Mouse (Mus musculus): ENCODE measurements around the gene Hectd4. TPM values are rescaled to one million over a fixed set of nuclear protein-coding genes. Genes with fewer than 3 reads are reported as not detected.

Gene Hectd4
- total and polyA plus RNA-seq, 3 experiments = 2.1 to 7.8 (median 6.0) TPM

DNA sequence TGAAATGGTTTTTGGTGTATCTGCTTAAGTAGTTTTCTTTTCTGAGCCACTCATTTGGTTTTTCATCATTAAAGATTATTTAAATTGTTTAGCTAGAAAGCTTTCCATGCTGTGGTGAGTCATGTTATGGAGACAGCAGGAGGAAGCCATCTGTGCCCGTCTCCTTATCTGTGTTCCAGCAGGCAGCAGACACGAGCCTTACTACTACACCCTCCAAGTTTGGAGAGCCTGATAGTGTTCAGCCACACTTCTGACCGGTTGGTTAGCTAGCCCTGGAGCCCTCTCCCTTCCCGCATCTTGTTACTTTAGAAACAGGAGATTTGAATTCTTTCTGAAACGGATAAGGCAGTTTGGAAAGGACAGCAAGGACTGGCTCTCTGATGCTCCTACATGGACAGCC lies 16.2 kb downstream of the Hectd4 start:
- H3K4me3 ChIP-seq (replicated peaks in 1 of 3; ENCODE audit: low read depth in 2 of 3, low read length in 2 of 3, poor library complexity in 1 of 3) = no peak overlapping the region
- H3K79me2 ChIP-seq (replicated peaks; ENCODE audit: control insufficient read depth, extremely low read depth, insufficient read depth, poor library complexity, severe bottlenecking) = peaks cover 2% of the 10 kb centered on the region; the same call in 1 of the 2 replicates
- H3K9ac ChIP-seq (ENCODE audit: insufficient read depth, low read depth) = no peak overlapping the region
- in situ Hi-C loops (cut with MboI; ENCODE audit: low pct_ligation_motif_present, low pct_unique_long_range_greater_than_20kb, low sequenced_read_pairs) (no loop called here), dilution Hi-C loops (cut with MboI; ENCODE audit: extremely low pct_ligation_motif_present, extremely low pct_unique_long_range_greater_than_20kb, low sequenced_read_pairs) (no loop called here)
- H3K4me1 ChIP-seq (ENCODE audit: control insufficient read depth in 1 of 2, insufficient read depth in 2 of 2) = peaks cover 0 to 5% of the 10 kb centered on the region in 2 experiments; a peak in 1 of 4 replicates
- no peak for DNase-seq (ENCODE audit: extremely low read depth)
- no peak overlapping the region for H3K4me2 ChIP-seq (ENCODE audit: insufficient read depth, low read depth, poor library complexity, severe bottlenecking)
- no peaks in the 10 kb centered on the region for H3K27me3 ChIP-seq (replicated peaks)
- peaks cover 0 to 7% of the 10 kb centered on the region in 2 experiments for H3K36me3 ChIP-seq (replicated peaks in 1 of 2; ENCODE audit: control insufficient read depth in 1 of 2, insufficient read depth in 1 of 2, low read length in 1 of 2)
- no peak overlapping the region for H3K27ac ChIP-seq (ENCODE audit: insufficient read depth, low read depth)
- no peak for TF ChIP-seq PAX5 (IDR thresholded peaks at IDR 0.05; ENCODE audit: low read length)
- no peak for TF ChIP-seq MEF2A (IDR thresholded peaks at IDR 0.05; ENCODE audit: borderline replicate concordance, low read depth, low read length)
- no peak for TF ChIP-seq EP300 (IDR thresholded peaks at IDR 0.05; ENCODE audit: low read length)
- no peak for TF ChIP-seq TCF12 (IDR thresholded peaks at IDR 0.05; ENCODE audit: low read depth, low read length)
- no peak for TF ChIP-seq SIN3A (IDR thresholded peaks at IDR 0.05; ENCODE audit: low read length)
- TF ChIP-seq POLR2A (IDR thresholded peaks at IDR 0.05; ENCODE audit: low read depth, low read length) = no peak
- TF ChIP-seq ZKSCAN1 (IDR thresholded peaks at IDR 0.05; ENCODE audit: borderline replicate concordance, low read depth, low read length) = no peak
- no peak for TF ChIP-seq JUN (IDR thresholded peaks at IDR 0.05; ENCODE audit: insufficient read depth, low read depth, low read length)
- TF ChIP-seq MXI1 (IDR thresholded peaks at IDR 0.05; ENCODE audit: low read depth, low read length) = no peak
- TF ChIP-seq TBP (conservative IDR thresholded peaks at IDR 0.05; ENCODE audit: low read depth, low read length) = no peak
- no peaks in the 10 kb centered on the region for H3K9me3 ChIP-seq (replicated peaks; ENCODE audit: low read length)

DNA sequence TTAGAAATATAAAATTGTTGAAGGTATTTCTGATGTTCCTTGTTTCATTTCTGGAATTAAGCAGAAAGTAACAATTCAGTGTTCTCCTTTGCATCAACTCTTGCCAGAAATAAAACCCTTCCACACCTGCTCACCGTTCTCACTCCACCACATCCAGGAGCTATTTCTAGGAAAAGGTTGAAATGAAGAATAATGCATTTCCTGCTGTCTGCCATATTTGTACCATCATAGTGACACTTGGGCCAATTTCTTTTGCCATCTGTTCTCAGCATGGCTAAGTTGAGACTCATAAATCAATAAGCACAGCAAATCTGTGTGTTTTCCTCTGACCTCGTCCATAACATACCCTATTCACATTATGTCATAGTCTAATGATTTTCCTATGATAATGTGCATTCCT lies 18.2 kb downstream of the Hectd4 start:
- Histone ChIP-seq H3K27me3 (replicated peaks) (no peaks in the 10 kb centered on the region), H3K4me3 (replicated peaks in 1 of 3; ENCODE audit: low read depth in 2 of 3, low read length in 2 of 3, poor library complexity in 1 of 3) (no peak overlapping the region), H3K36me3 (replicated peaks in 1 of 2; ENCODE audit: control insufficient read depth in 1 of 2, insufficient read depth in 1 of 2, low read length in 1 of 2) (peaks cover 0 to 5% of the 10 kb centered on the region in 2 experiments), H3K27ac (ENCODE audit: insufficient read depth, low read depth) (no peak overlapping the region), H3K4me2 (ENCODE audit: insufficient read depth, low read depth, poor library complexity, severe bottlenecking) (no peak overlapping the region), H3K9me3 (replicated peaks; ENCODE audit: low read length) (no peaks in the 10 kb centered on the region), H3K4me1 (ENCODE audit: control insufficient read depth in 1 of 2, insufficient read depth in 2 of 2) (peaks cover 0 to 5% of the 10 kb centered on the region in 2 experiments; a peak in 1 of 4 replicates), H3K79me2 (replicated peaks; ENCODE audit: control insufficient read depth, extremely low read depth, insufficient read depth, poor library complexity, severe bottlenecking) (peaks cover 2% of the 10 kb centered on the region; the same call in 1 of the 2 replicates), H3K9ac (ENCODE audit: insufficient read depth, low read depth) (no peak overlapping the region)
- in situ Hi-C loops (cut with MboI; ENCODE audit: low pct_ligation_motif_present, low pct_unique_long_range_greater_than_20kb, low sequenced_read_pairs) (no loop called here), dilution Hi-C loops (cut with MboI; ENCODE audit: extremely low pct_ligation_motif_present, extremely low pct_unique_long_range_greater_than_20kb, low sequenced_read_pairs) (no loop called here)
- no peak for TF ChIP-seq JUND (conservative IDR thresholded peaks at IDR 0.05; ENCODE audit: low read depth, low read length)
- no peak for TF ChIP-seq HCFC1 (IDR thresholded peaks at IDR 0.05; ENCODE audit: low read depth, low read length)
- no peak for TF ChIP-seq NELFE (IDR thresholded peaks at IDR 0.05; ENCODE audit: low read depth, low read length)
- TF ChIP-seq BHLHE40 (IDR thresholded peaks at IDR 0.05; ENCODE audit: low read depth, low read length) = no peak
- TF ChIP-seq ELF1 (IDR thresholded peaks at IDR 0.05; ENCODE audit: low read depth, low read length) = no peak
- TF ChIP-seq MAFK (IDR thresholded peaks at IDR 0.05; ENCODE audit: insufficient replicate concordance, low read length) = no peak
- no peak for TF ChIP-seq UBTF (IDR thresholded peaks at IDR 0.05; ENCODE audit: low read depth, low read length)
- no peak for TF ChIP-seq MEF2A (IDR thresholded peaks at IDR 0.05; ENCODE audit: borderline replicate concordance, low read depth, low read length)
- no peak for TF ChIP-seq USF1 (IDR thresholded peaks at IDR 0.05; ENCODE audit: low read depth, low read length)
- TF ChIP-seq ZMIZ1 (IDR thresholded peaks at IDR 0.05; ENCODE audit: low read depth, low read length) = no peak
- no peak for TF ChIP-seq EP300 (IDR thresholded peaks at IDR 0.05; ENCODE audit: low read length)
- no peak for TF ChIP-seq CHD1 (IDR thresholded peaks at IDR 0.05; ENCODE audit: low read depth, low read length)
- no peak for DNase-seq (ENCODE audit: extremely low read depth)
